Mouse (Mus musculus) hindbrain, embryonic 16.5 days (tissue): ENCODE results near the gene Pik3r2. TPM values are rescaled to one million over a fixed set of nuclear protein-coding genes. Genes with fewer than 3 reads are reported as not detected.

ENCODE experiments used
- ATAC-seq: fragments of 200-750 bp; cut with Nextera tagmentation; 2 replicates; pipeline ENCODE4 v1.8.0; 2017; ENCODE audit warnings: moderate TSS enrichment, moderate library complexity
- H3K27ac ChIP-seq: fragments of 300-500 bp; sonication (generic); 2 replicates; pipeline ENCODE4 v1.5.1; 2014; ENCODE audit warnings: low read depth, mild to moderate bottlenecking, control low read depth, low read length, moderate library complexity
- H3K27me3 ChIP-seq: fragments of 300-500 bp; sonication (generic); replicated peaks from 2 replicates; pipeline ENCODE4 v1.6.1; 2014; ENCODE audit warnings: low read length; ENCODE audit not compliant: control insufficient read depth, insufficient read depth
- H3K36me3 ChIP-seq: fragments of 300-500 bp; sonication (generic); 2 replicates; pipeline ENCODE4 v1.6.1; 2014; ENCODE audit warnings: mild to moderate bottlenecking, low read length, moderate library complexity, mixed read lengths; ENCODE audit not compliant: control insufficient read depth, insufficient read depth
- H3K4me1 ChIP-seq: fragments of 300-500 bp; sonication (generic); 2 replicates; pipeline ENCODE4 v1.6.1; 2014; ENCODE audit warnings: low read depth, low read length; ENCODE audit not compliant: control insufficient read depth, insufficient read depth
- H3K4me2 ChIP-seq: fragments of 300-500 bp; sonication (generic); 2 replicates; pipeline ENCODE4 v1.6.1; 2014; ENCODE audit warnings: mild to moderate bottlenecking, low read length, control low read depth, moderate library complexity
- H3K4me3 ChIP-seq: fragments of 300-500 bp; sonication (generic); 2 replicates; pipeline ENCODE4 v1.5.1; 2014; ENCODE audit warnings: mild to moderate bottlenecking, low read length, control low read depth, moderate library complexity
- H3K9ac ChIP-seq: fragments of 300-500 bp; sonication (generic); 2 replicates; pipeline ENCODE4 v1.6.1; 2014; ENCODE audit warnings: low read depth, mild to moderate bottlenecking, control low read depth, low read length, moderate library complexity
- H3K9me3 ChIP-seq: fragments of 300-500 bp; sonication (generic); 2 replicates; pipeline ENCODE4 v1.6.1; 2014; ENCODE audit warnings: mild to moderate bottlenecking, low read length, moderate library complexity; ENCODE audit not compliant: control insufficient read depth
- WGBS: fragments of 180-500 bp; shearing (Covaris S2); extraction: QIAGEN DNeasy Blood & Tissue Kit; methylation state at CpG from one replicate; pipeline ENCODE4 v1.1.7; 2014; 5-methylcytosine and 5-hydroxymethylcytosine counted together
- polyA plus RNA-seq: library from polyadenylated mRNA; unstranded; fragments of >200 nt; fragmentation: Nextera tagmentation; extraction: Ambion mirVana; gene quantifications from 2 replicates; pipeline ENCODE4 v1.2.1, GENCODE M21; 2015

The Pik3r2 gene
- polyA plus RNA-seq, 1 experiment from 2014 or later, result 115 TPM

- H3K27ac ChIP-seq, result no peak overlapping the region
- H3K9me3 ChIP-seq, result no peaks in the 10 kb centered on the region
- peaks cover 36% of the 10 kb centered on the region for H3K27me3 ChIP-seq
- 2% methylated on average over 38 of the region's 38 CpGs for WGBS
- H3K4me1 ChIP-seq, result peaks cover 13% of the 10 kb centered on the region
- peak overlapping the region; percentile 38 for H3K9ac ChIP-seq
- H3K4me2 ChIP-seq, result peak overlapping the region; percentile 67
- no peak; the same call in 1 of the 2 replicates for ATAC-seq
- no peaks in the 10 kb centered on the region for H3K36me3 ChIP-seq
- H3K4me3 ChIP-seq, result peak overlapping the region; percentile 40
These were observed 33.4 kb downstream of the Pik3r2 start for GRCm38 (mm10) chr8:70742981-70743655.

- Histone ChIP-seq H3K4me3 (no peak overlapping the region), H3K9ac (no peak overlapping the region), H3K9me3 (no peaks in the 10 kb centered on the region), H3K36me3 (no peaks in the 10 kb centered on the region), H3K4me2 (no peak overlapping the region), H3K27ac (no peak overlapping the region), H3K4me1 (peaks cover 13% of the 10 kb centered on the region), H3K27me3 (peaks cover 36% of the 10 kb centered on the region)
- 73% methylated on average over 11 of the region's 11 CpGs for WGBS
- ATAC-seq, result no peak
These were observed 34.3 kb downstream of the Pik3r2 start for GRCm38 (mm10) chr8:70742176-70742575.

- 63% methylated on average over 5 of the region's 5 CpGs for WGBS
- H3K9me3 ChIP-seq, result no peaks in the 10 kb centered on the region
- H3K4me1 ChIP-seq, result peaks cover 13% of the 10 kb centered on the region
- H3K9ac ChIP-seq, result no peak overlapping the region
- no peak overlapping the region for H3K4me2 ChIP-seq
- no peak overlapping the region for H3K27ac ChIP-seq
- no peak for ATAC-seq
- no peaks in the 10 kb centered on the region for H3K36me3 ChIP-seq
- H3K4me3 ChIP-seq, result no peak overlapping the region
- H3K27me3 ChIP-seq, result peaks cover 35% of the 10 kb centered on the region
These were observed 34.9 kb downstream of the Pik3r2 start for GRCm38 (mm10) chr8:70741661-70742060.

GRCm38 (mm10) chr8:70738211-70738610 lies 38.3 kb downstream of the Pik3r2 start:
- Histone ChIP-seq H3K9me3 (no peaks in the 10 kb centered on the region), H3K27me3 (peaks cover 15% of the 10 kb centered on the region), H3K27ac (no peak overlapping the region), H3K36me3 (no peaks in the 10 kb centered on the region), H3K4me2 (no peak overlapping the region), H3K4me1 (peaks cover 4% of the 10 kb centered on the region), H3K9ac (no peak overlapping the region), H3K4me3 (no peak overlapping the region)
- ATAC-seq, result no peak
- WGBS, result 72% methylated on average over 3 of the region's 3 CpGs

DNA sequence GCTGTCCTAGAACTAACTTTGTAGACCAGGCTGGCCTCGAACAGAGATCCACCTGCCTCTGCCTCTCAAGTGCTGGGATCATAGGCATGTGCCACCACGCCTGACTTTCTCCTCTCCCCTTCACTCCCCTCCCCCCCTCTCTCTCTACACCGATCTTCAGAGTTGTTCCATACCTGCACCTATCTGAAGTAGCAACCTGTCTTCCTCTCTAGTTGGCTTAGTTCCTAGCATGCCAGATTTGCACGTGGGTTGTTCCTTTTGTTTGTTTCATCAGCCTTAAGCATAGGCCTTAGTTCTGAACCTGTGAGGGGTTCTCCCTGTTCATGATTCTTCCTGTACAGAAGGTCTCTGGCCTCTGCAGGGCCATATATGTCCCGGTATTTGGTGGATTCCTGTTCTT lies 38.8 kb downstream of the Pik3r2 start:
- ATAC-seq, result no peak
- peaks cover 9% of the 10 kb centered on the region for H3K27me3 ChIP-seq

GRCm38 (mm10) chr8:70730956-70731355 lies 45.6 kb downstream of the Pik3r2 start:
- Histone ChIP-seq H3K9me3 (no peaks in the 10 kb centered on the region), H3K36me3 (no peaks in the 10 kb centered on the region), H3K27ac (no peak overlapping the region), H3K27me3 (peaks cover 26% of the 10 kb centered on the region), H3K4me3 (no peak overlapping the region), H3K4me1 (no peaks in the 10 kb centered on the region), H3K9ac (no peak overlapping the region), H3K4me2 (no peak overlapping the region)
- ATAC-seq, result no peak
- 86% methylated on average over 4 of the region's 4 CpGs for WGBS

More for the DNA sequence above, 38.8 kb downstream of the Pik3r2 start:
- H3K9me3 ChIP-seq, result no peaks in the 10 kb centered on the region
- no peak overlapping the region for H3K9ac ChIP-seq
- no peak overlapping the region for H3K27ac ChIP-seq
- H3K4me2 ChIP-seq, result no peak overlapping the region
- 72% methylated on average over 5 of the region's 5 CpGs for WGBS
- H3K4me3 ChIP-seq, result no peak overlapping the region
- H3K36me3 ChIP-seq, result no peaks in the 10 kb centered on the region
- no peaks in the 10 kb centered on the region for H3K4me1 ChIP-seq

- peak overlapping the region; percentile 14; the same call in 1 of the 2 replicates for H3K4me3 ChIP-seq
- ATAC-seq, result no peak
- H3K9ac ChIP-seq, result no peak overlapping the region
- H3K36me3 ChIP-seq, result no peaks in the 10 kb centered on the region
- 5% methylated on average over 34 of the region's 34 CpGs for WGBS
- peak overlapping the region; percentile 38 for H3K4me2 ChIP-seq
- H3K4me1 ChIP-seq, result no peaks in the 10 kb centered on the region
- H3K27me3 ChIP-seq, result peaks cover 26% of the 10 kb centered on the region
- H3K27ac ChIP-seq, result no peak overlapping the region
- no peaks in the 10 kb centered on the region for H3K9me3 ChIP-seq
These were observed 46.6 kb downstream of the Pik3r2 start for GRCm38 (mm10) chr8:70729808-70730475.

- Histone ChIP-seq H3K9me3 (no peaks in the 10 kb centered on the region), H3K4me3 (no peak overlapping the region), H3K27ac (no peak overlapping the region), H3K9ac (no peak overlapping the region), H3K27me3 (peaks cover 26% of the 10 kb centered on the region), H3K36me3 (no peaks in the 10 kb centered on the region), H3K4me1 (no peaks in the 10 kb centered on the region), H3K4me2 (no peak overlapping the region)
- ATAC-seq, result no peak
- 40% methylated on average over 11 of the region's 11 CpGs for WGBS
These were observed 49.8 kb downstream of the Pik3r2 start for GRCm38 (mm10) chr8:70726721-70727120.

- H3K36me3 ChIP-seq, result no peaks in the 10 kb centered on the region
- H3K27ac ChIP-seq, result no peak overlapping the region
- no peaks in the 10 kb centered on the region for H3K4me1 ChIP-seq
- H3K9me3 ChIP-seq, result no peaks in the 10 kb centered on the region
- H3K4me3 ChIP-seq, result no peak overlapping the region
- no peak overlapping the region for H3K9ac ChIP-seq
- H3K27me3 ChIP-seq, result peaks cover 24% of the 10 kb centered on the region
- no peak for ATAC-seq
- 35% methylated on average over 14 of the region's 14 CpGs for WGBS
- H3K4me2 ChIP-seq, result no peak overlapping the region
These were observed 50.6 kb downstream of the Pik3r2 start for GRCm38 (mm10) chr8:70725792-70726447.
